Mouse (Mus musculus) neural tube, embryonic 14.5 days (tissue): ENCODE results near the gene Dock4. TPM values are rescaled to one million over a fixed set of nuclear protein-coding genes. Genes with fewer than 3 reads are reported as not detected.

Source experiments
- ATAC-seq: fragments of 200-750 bp; cut with Nextera tagmentation; 2 replicates; pipeline ENCODE4 v1.8.0; 2017; ENCODE audit warnings: low read depth, mild to moderate bottlenecking, moderate TSS enrichment, moderate library complexity
- H3K27ac ChIP-seq: fragments of 300-500 bp; sonication (generic); 2 replicates; pipeline ENCODE4 v1.5.1; 2014; ENCODE audit warnings: low read depth, mild to moderate bottlenecking, control low read depth, low read length, moderate library complexity, mixed read lengths
- H3K27me3 ChIP-seq: fragments of 300-500 bp; sonication (generic); 2 replicates; pipeline ENCODE4 v1.6.1; 2014; ENCODE audit warnings: low read length; ENCODE audit not compliant: control insufficient read depth, insufficient read depth
- H3K36me3 ChIP-seq: fragments of 300-500 bp; sonication (generic); 2 replicates; pipeline ENCODE4 v1.6.1; 2014; ENCODE audit warnings: low read length, mixed read lengths; ENCODE audit not compliant: control insufficient read depth, insufficient read depth
- H3K4me1 ChIP-seq: fragments of 300-500 bp; sonication (generic); 2 replicates; pipeline ENCODE4 v1.6.1; 2014; ENCODE audit warnings: low read length; ENCODE audit not compliant: control insufficient read depth, insufficient read depth
- H3K4me2 ChIP-seq: fragments of 300-500 bp; sonication (generic); 2 replicates; pipeline ENCODE4 v1.6.1; 2014; ENCODE audit warnings: mild to moderate bottlenecking, low read depth, low read length, control low read depth
- H3K4me3 ChIP-seq: fragments of 300-500 bp; sonication (generic); 2 replicates; pipeline ENCODE4 v1.5.1; 2014; ENCODE audit warnings: low read depth, low read length, control low read depth, mixed read lengths
- H3K9ac ChIP-seq: fragments of 300-500 bp; sonication (generic); replicated peaks from 2 replicates; pipeline ENCODE4 v1.6.1; 2014; ENCODE audit warnings: low read depth, mild to moderate bottlenecking, control low read depth, low read length, mixed read lengths
- H3K9me3 ChIP-seq: fragments of 300-500 bp; sonication (generic); 2 replicates; pipeline ENCODE4 v1.6.1; 2016; ENCODE audit warnings: low read length; ENCODE audit not compliant: control insufficient read depth
- WGBS: fragments of 180-500 bp; shearing (Covaris S2); extraction: QIAGEN DNeasy Blood & Tissue Kit; methylation state at CpG from one replicate; pipeline ENCODE4 v1.1.7; 2014; 5-methylcytosine and 5-hydroxymethylcytosine counted together
- polyA plus RNA-seq: library from polyadenylated mRNA; unstranded; fragments of >200 nt; fragmentation: Nextera tagmentation; extraction: Ambion mirVana; gene quantifications from 2 replicates; pipeline ENCODE4 v1.2.1, GENCODE M21; 2014

Dock4 gene
- polyA plus RNA-seq, 1 experiment from 2014 or later: 45.4 TPM

- Histone ChIP-seq H3K36me3 (no peaks in the 10 kb centered on the region), H3K4me1 (no peaks in the 10 kb centered on the region), H3K4me3 (no peak overlapping the region), H3K9me3 (no peaks in the 10 kb centered on the region), H3K27ac (no peak overlapping the region), H3K9ac (no peak overlapping the region), H3K27me3 (no peaks in the 10 kb centered on the region), H3K4me2 (no peak overlapping the region)
- no peak for ATAC-seq
- WGBS: 91% methylated on average over 10 of the region's 10 CpGs
Measured at GRCm38 (mm10) chr12:40427606-40428005, 18.1 kb upstream of the Dock4 start.

DNA sequence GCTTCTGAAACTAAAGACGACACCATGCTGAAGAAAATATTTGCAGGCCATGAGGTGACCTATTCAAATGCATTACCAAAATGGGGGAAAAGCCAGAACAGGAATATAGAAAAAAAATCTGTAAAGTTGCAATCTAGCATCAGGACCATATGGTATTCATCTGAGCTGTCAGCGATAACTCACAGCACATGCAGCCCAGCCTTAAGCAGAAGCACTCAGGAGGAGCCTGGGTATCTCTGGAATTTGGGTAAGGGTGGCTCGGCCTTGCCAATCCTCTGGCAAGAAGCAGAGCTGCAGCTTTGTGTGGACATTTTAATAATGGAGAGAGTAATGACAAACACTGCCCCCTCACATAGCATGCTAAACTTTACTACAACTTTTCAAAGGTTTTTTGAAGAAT is 15.8 kb upstream of the Dock4 start:
- Histone ChIP-seq H3K4me1 (no peaks in the 10 kb centered on the region), H3K9me3 (no peaks in the 10 kb centered on the region), H3K27me3 (no peaks in the 10 kb centered on the region), H3K36me3 (no peaks in the 10 kb centered on the region), H3K27ac (no peak overlapping the region), H3K9ac (no peak overlapping the region), H3K4me2 (no peak overlapping the region), H3K4me3 (no peak overlapping the region)
- WGBS: 72% methylated on average over 3 of the region's 3 CpGs
- ATAC-seq: no peak

GRCm38 (mm10) chr12:40431075-40431474 is 14.7 kb upstream of the Dock4 start:
- no peaks in the 10 kb centered on the region for H3K27me3 ChIP-seq
- no peaks in the 10 kb centered on the region for H3K4me1 ChIP-seq
- WGBS: 40% methylated on average over 5 of the region's 5 CpGs
- no peak overlapping the region for H3K27ac ChIP-seq
- no peak overlapping the region for H3K4me3 ChIP-seq
- no peak overlapping the region for H3K9ac ChIP-seq
- no peaks in the 10 kb centered on the region for H3K36me3 ChIP-seq
- no peak overlapping the region for H3K4me2 ChIP-seq
- H3K9me3 ChIP-seq: no peaks in the 10 kb centered on the region
- no peak for ATAC-seq

DNA sequence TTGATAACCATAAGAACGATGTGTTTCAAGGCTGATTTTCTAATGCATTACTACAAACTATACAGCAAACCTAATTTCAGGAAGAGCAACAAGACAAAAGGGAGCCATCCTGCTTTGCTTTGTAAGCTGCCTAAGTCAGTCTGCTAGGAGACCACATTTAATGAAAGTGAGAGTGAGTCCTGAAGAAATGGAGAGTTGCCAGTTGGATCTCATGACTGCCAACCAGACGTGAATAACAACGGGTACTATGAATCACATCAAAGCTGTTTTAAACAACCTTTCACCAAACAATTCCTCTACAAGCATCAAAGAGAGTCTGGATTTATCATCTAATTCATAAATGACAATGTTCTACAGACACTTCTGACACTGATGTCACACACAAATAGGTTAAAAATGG is 11.7 kb upstream of the Dock4 start:
- Histone ChIP-seq H3K4me3 (no peak overlapping the region), H3K9me3 (no peaks in the 10 kb centered on the region), H3K4me1 (no peaks in the 10 kb centered on the region), H3K27ac (no peak overlapping the region), H3K9ac (no peak overlapping the region), H3K36me3 (no peaks in the 10 kb centered on the region), H3K27me3 (no peaks in the 10 kb centered on the region), H3K4me2 (no peak overlapping the region)
- no peak for ATAC-seq
- WGBS: 36% methylated on average over 3 of the region's 3 CpGs

DNA sequence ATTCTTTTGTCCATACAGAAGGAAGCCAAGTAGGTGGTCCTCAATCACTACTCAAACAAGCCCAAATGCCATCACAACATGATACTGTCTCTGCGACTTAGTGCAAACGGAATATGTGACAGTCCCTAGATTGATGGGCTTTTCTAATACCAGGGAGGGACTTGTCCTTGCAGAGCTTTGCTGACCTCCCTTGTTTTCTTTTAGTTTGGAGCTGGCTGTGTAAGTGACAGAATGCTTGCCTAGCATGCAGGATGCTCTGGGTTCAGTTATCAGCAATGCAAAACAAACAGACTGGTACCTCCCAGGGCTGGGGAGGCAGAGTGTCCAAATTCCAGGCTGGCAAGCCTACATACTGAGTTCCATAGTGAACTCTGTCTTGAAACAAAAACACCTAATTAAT is 7.7 kb upstream of the Dock4 start:
- H3K9me3 ChIP-seq: no peaks in the 10 kb centered on the region
- no peaks in the 10 kb centered on the region for H3K36me3 ChIP-seq
- ATAC-seq: no peak
- H3K27me3 ChIP-seq: no peaks in the 10 kb centered on the region
- no peak overlapping the region for H3K9ac ChIP-seq
- H3K4me3 ChIP-seq: no peak overlapping the region
- H3K4me2 ChIP-seq: no peak overlapping the region
- H3K27ac ChIP-seq: no peak overlapping the region
- no peaks in the 10 kb centered on the region for H3K4me1 ChIP-seq
- 2% methylated on average over 2 of the region's 2 CpGs for WGBS

DNA sequence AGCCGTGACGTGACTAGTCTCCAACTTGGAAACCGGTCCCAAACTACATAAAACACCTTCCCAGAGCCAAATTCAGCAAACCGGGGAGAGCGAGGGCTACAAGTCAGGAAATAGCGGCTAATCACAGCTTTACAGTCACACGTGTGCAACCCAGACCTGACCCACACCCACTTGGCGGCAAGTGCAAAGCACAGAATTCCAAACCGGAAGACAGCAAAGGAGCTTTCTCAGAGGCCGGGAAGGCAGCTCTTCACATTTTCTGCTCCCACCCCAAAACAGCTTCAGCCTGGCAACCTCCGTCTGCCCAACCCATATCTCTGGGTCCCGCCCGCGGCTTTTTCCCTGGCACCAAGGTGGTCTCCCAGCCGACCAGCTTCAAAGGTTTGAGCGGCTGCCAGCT is 546 bp upstream of the Dock4 start:
- H3K4me2 ChIP-seq: peak overlapping the region; percentile 65
- no peaks in the 10 kb centered on the region; the same call in 1 of the 2 replicates for H3K27me3 ChIP-seq
- H3K27ac ChIP-seq: no peak overlapping the region; the same call in 1 of the 2 replicates
- no peaks in the 10 kb centered on the region for H3K9me3 ChIP-seq
- under 1% methylated on average over 16 of the region's 16 CpGs for WGBS
- H3K4me3 ChIP-seq: peak overlapping the region; percentile 94
- H3K9ac ChIP-seq: peak overlapping the region; percentile 56
- peaks cover 22% of the 10 kb centered on the region for H3K4me1 ChIP-seq
- ATAC-seq: peak; percentile 15
- no peaks in the 10 kb centered on the region for H3K36me3 ChIP-seq

DNA sequence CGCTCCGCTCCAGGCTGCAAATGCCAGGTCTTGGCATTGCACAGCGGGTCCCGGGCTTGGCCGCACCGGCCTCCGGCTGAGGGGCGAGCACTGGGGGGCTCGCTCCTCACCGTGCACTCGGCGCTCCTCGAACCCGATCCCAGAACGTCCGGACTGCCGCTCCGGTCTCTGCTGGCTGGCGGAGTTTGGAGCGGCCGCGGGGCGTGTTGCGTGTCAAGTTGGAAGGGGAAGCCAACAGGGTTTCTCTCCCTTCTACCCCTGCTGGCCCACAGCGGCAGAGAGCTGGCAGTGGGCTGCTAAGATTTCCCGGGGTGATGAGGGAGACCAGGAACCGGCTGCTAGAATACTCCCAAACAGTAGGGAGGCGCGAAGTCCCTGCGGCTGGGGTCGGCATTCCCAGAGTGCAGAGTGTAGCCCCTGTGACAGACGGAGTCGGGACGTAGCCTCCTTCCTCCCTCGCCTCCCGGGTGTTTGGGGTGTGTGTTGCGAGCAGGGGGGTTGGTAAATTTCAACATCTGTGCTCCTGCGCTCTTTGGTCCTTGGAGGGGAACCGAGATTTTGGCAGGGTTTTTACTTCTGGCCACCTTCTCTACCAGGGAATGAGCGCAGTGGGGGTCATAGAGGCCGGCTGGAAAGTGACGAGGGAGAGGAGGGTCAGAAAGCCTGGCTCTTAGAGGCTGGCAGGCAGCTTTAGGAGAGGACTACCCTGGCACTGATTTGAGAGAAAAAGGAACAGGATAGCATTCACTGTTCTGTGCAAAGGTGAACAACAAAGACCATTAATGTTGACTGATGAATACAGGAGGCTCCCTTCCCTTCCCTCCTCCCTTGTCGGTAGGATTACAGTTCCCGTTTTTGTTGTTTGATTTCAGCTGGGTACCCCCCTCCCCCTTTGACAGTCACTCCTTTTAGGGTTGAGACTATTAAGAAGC is 964 bp downstream of the Dock4 start:
- peaks cover 22% of the 10 kb centered on the region for H3K4me1 ChIP-seq
- H3K9me3 ChIP-seq: no peaks in the 10 kb centered on the region
- H3K4me3 ChIP-seq: peak overlapping the region; percentile 94
- peak overlapping the region; percentile 94 for H3K27ac ChIP-seq
- under 1% methylated on average over 44 of the region's 44 CpGs for WGBS
- ATAC-seq: peak; percentile 10
- peak overlapping the region; percentile 87 for H3K9ac ChIP-seq
- no peaks in the 10 kb centered on the region; the same call in 1 of the 2 replicates for H3K27me3 ChIP-seq
- H3K36me3 ChIP-seq: no peaks in the 10 kb centered on the region
- peak overlapping the region; percentile 69 for H3K4me2 ChIP-seq

DNA sequence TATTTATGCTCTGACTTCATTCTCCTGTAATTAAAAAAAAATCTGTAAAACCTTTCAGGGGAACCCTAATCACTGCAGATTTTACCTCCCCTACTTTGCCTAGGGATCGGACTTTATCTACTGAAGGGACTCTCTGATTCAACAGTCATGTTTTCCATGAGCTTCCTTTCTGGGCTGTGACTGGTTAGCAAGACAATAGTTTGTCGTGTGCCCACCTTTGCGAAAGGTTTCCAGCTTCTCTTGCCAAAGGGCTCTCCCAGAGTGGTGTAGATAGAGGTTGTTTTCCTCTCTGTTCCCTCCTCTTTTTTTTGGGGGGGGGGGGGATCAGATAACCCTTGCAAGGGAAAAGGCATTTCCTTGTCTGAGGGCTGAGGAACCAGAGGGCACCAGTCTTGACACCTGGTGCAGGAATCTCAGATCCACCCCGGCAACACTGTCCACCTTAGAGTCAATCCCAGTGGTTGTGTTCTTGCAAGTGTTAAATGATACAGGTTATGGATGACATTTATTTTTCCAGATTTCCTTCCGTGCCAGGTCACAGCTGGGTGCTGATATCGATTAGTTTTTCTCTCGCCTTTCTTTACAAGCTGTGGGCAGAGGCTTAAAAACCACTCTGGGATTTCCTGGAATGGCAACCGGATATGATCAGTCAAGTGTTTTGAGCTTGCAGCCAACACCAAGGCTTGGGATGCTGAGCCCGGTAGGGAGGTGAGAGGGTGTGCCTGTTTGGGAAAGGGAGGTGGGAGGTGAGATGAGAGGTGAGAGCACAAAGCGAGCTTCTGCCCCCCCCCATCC is 2.0 kb downstream of the Dock4 start:
- no peaks in the 10 kb centered on the region for H3K36me3 ChIP-seq
- no peaks in the 10 kb centered on the region for H3K9me3 ChIP-seq
- peaks cover 22% of the 10 kb centered on the region for H3K4me1 ChIP-seq
- H3K27me3 ChIP-seq: no peaks in the 10 kb centered on the region; the same call in 1 of the 2 replicates
- no peak for ATAC-seq
- peak overlapping the region; percentile 94; the same call in 1 of the 2 replicates for H3K27ac ChIP-seq
- 12% methylated on average over 10 of the region's 10 CpGs for WGBS
- H3K9ac ChIP-seq: peak overlapping the region; percentile 87
- H3K4me3 ChIP-seq: peak overlapping the region; percentile 94
- peak overlapping the region; percentile 69 for H3K4me2 ChIP-seq
